Mouse (Mus musculus) right cerebral cortex, postnatal 25 days (tissue): Measurements from ENCODE around the gene Cabin1.

ENCODE experiments used
- DNase-seq: peaks from one replicate; pipeline ENCODE4 v3.0.0; 2022

Cabin1 gene

DNA sequence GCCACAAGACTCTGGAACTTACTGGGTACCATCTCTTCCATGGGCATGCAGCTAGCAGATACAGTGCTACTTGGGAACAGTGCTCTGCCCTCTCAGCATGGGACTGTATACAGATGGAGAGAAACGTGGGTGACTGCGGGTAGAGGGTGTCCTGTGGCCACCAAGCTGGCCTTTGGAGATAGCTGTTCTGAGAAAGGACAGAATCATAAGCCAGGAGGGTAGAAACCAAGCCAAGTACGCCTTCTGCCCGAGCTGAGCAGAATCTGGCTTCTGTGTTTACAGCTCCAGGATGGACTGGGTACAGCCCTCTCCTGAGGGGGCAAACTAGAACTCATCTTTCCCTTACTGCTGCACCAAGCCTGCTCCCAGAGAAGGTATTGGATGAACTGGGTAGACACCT is 101.6 kb downstream of the Cabin1 start:
- DNase-seq, result no peak

DNA sequence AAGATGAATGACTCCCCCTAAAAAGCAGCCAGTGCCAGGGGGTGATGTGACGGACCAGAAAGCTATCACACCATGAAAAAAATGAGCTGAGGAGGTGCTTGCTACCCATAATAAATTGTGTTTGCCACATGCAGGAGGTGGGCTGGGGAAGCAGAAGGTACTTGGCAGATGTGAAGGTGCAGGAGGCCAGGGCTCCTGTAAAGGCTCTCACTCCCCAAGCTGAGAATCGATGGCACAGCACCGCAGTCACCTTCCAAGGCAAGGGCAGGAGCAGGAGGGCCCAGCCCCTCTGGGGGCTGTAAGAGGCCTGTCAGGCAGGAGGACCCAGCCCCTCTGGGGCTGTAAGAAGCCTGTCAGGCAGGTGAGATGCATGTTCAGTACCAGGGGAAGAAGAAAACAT is 102.3 kb downstream of the Cabin1 start:
- no peak for DNase-seq

DNA sequence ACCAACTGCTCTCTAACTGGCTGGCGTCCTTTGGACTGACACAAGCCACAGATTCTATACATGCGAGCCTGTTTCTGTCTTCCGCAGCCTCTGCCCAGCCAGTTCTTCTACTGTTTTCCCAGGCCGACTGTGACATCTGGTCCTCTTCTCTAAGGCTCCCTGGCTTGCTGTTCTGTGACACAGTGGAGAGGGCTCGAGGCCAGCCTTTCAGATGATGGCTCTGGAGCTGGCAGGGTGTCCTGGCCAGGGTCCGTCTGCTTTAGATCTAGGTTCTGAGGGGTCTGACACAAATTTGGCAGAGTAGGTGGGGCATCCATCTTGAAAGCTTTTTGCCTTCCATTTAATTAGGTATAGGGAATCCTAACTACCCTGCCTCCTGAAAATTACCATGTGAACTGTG is 102.8 kb downstream of the Cabin1 start:
- DNase-seq, result no peak

DNA sequence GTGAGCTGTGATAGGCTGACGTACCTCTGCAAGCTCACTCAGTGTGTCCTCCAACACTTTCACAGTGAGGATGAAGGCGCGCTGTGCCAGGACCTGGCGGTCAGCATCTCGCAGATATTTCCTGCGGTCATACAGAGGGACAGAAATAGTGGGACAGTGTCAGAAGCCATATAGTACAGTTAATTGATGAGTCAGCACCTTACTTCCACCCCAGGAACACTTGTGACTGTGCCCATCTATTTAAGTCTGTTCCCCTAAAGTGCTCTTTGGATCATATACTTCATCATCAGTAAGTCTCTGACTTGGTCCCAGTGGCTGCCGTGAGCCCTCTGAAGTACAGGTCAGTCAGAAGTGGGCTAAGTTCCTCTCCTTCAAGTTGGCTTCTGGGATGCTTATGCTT is 106.4 kb downstream of the Cabin1 start:
- DNase-seq, result no peak

DNA sequence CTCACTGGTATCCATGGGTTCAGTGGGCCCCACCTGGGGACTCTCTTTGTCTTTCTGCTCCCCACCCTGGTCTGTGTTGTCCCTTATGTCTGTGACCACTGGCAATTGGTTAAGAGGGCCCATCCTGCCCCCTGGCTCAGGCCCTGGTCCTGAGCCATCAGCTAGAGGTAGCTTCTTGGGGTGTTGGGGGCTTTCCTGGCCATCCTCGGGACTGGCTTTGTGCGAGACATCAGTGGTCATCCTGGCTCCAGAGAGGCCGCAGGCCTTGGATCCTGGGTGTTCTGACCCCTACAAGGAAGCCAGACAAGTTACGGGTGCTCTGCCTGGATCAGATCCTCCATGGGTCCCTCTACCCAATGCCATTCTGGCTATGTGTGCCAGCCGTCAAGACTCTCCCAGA is 107.0 kb downstream of the Cabin1 start:
- DNase-seq, result no peak

DNA sequence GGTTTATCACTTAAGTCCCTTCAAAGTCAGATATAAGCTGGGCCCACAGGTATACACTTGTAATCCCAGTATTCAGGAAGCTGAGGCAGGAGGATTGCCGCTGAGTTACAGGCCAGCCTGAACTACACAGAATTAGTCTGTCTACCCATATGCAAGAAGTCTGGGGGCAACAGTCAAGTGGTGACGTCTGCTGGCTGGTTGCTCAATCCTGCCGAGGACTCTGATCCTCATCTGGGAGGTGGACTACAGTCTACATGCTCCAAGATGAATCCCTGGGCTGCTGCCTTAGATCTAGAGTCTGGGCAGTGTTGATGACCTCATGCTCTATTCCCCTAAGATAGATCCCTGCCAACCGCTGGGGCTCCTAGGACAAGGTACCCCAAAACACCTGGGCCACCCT is 110.1 kb downstream of the Cabin1 start:
- DNase-seq, result no peak

DNA sequence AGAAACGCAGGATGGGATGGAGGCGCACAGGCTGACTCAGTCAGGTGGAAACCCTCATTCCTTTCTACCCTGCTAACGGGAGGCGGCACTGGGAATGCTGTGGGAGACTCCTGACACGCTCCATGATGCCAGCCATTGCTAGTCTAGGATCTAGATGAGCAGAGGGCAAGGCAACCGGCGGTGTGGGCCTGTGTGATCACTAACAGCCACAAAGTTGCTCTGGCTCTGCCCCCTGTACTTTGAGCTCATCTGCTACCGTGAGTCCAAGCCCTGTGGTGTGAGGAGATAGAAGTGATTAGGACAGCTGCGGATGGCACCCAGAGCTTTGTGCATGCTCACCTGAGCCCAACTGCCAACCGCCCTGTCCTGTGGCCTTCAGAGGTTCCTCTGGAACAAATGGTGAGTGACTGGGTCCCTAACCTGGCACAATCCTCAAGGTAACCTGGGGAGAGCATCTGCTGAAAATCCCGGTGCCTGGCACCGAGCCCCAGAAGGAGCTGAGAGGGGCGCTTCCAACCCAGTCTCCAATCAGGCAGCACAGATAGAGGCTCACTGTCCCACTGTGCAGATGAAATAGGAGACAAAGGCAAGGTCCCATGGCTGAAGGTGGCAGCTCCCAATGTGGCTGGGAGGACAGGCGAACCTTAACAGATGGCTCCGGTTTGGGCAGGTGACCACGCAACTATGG is 112.6 kb downstream of the Cabin1 start:
- DNase-seq, result no peak

DNA sequence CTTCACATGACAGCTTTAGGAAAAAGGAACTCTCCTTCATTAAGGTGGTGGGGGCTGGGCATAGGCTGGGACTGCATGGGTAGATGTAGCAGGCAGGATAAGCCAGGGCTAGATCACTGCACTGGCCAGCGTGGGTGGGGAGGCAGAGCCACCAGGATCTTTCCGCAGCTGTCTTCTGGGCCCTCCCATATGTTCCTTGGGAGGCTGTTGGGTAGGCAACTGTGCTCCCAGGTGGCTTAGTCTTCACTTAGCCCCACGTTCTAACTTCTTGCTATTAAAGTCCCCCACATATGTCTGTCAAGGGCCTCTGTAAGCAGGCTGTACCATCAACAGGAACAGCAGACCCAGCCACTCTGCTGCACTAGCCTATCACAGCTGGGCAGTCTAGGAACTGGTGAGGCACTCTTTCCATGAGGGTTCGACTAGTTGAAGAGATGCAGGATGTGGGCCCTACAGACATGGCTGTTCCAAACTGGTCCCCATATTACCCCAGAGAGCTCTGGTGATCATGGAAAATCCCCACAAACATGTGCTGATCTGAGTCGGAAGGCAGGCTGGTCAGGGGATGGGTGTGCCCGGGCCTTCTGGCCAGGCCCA is 113.7 kb downstream of the Cabin1 start:
- peak; percentile 30 for DNase-seq

DNA sequence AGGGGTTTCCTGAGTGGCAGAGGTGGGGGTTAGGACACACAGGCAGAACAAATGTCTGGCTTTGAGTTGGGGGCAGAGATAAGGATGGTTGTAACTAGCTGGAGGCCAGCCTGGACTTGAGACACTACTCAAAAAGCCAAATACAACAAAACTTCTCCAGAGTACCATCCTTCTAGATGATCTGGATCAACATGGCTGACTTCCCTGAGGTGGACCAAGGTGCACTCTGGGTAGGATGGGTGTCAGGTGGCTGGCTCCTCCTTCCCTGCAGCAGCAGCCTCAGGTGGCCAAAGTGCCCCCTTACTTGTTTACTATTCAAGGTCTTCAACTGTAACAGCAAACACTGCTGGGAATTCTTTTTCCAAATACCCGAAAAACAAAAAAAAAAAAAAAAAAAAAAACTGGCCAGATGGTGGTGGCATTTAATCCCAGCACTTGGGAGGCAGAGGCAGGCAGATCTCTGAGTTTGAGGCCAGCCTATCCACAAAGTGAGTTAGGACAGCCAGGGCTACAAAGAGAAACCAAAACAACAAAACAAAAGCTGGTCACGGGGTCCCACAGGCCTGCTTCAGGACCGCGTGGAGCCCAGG is 114.6 kb downstream of the Cabin1 start:
- DNase-seq, result no peak

DNA sequence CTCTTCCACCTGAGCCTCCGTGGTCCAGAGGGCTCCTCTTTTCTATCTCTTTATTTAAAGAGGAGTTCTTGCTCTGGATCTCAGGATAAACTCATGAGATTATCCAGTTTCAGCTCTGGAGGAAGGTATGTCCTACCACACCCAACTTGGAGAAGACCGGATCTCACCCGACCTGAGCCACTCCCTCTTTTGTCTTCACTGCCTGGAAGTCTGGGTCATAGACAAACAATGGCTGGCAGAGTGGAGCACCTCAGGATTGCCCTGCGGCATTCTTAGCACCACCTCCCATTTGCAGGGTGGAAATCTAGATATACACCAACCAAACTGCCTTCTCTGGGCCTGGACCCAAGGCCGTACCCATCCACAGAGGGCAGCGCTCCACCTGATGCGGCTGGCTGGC is 115.1 kb downstream of the Cabin1 start:
- DNase-seq, result no peak

DNA sequence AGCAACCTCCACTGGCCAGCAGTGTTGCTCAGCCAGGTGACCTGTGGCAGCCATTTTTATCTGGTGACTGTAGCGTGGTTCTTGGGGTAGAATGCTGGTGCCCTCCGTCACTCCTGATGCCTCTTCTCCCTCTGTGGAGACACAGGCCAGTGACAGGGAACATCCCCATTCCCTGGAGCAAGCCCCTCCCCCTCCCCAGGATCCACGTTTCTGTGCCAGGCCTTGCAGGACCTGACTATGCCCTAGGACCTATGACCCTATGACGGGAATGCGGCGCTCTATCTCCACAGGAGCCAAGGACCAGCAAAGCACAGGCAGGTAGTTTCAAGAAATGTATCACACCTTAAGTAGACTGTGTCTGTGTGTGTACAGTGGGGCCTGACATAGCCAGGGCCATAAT is 116.0 kb downstream of the Cabin1 start:
- DNase-seq, result no peak

DNA sequence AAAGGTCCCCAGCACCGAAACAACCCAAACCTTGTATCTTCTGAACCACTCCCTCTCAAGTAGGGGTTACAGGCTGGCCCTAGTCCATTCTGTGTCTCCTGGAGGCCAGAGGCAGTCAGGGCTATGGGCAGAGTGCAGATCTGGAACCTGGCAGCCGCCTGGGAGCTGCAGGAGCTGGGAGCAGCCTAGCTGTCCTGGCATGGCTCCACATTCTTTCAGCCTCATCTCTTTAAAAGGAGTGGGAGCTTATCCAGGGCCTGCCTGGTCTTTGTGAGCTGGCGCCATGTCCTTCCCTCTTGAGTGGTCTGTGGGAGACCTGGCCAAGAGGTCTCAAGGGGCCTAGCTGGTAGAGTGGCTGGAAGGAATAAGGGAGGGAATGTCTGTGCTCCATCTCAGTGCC is 116.8 kb downstream of the Cabin1 start:
- DNase-seq, result peak; percentile 40

DNA sequence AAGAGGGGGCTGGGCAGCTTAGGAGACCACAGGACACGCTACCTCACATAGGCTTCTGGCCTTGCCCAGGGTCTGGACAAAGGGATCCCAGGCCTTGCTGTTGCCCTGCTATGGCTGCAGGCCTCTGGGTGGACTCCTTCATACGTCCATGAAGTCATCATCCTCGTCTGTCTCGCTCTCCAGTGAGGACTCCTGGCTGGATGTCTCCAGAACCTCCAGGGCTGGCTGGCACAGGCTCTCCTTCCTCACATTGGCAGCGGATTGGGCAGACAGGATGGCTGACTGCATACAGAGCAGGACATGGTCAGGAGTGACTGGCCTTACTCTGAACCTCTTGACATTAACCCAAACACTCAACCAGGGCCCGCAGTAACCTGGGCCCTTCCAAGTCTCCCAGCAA is 117.7 kb downstream of the Cabin1 start:
- no peak for DNase-seq

DNA sequence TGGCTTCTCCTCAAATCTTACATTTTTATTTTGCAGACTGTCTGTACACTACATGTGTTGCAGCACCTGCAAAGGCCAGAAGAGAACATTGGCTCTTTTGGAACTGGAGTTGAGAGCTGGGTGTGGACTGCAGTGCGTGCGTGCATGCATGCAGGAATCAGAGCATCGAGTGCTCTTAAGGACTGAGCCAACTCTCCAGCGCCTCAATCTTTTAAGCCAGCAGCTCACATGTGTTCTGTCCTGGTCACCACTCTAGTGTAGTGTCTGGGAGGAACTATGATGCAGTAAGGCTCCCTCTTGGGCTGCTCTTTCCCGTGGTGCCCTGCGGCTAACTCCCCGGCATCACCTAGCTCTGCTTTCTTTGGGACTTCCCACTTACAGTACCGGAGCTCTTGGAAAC is 118.5 kb downstream of the Cabin1 start:
- no peak for DNase-seq

DNA sequence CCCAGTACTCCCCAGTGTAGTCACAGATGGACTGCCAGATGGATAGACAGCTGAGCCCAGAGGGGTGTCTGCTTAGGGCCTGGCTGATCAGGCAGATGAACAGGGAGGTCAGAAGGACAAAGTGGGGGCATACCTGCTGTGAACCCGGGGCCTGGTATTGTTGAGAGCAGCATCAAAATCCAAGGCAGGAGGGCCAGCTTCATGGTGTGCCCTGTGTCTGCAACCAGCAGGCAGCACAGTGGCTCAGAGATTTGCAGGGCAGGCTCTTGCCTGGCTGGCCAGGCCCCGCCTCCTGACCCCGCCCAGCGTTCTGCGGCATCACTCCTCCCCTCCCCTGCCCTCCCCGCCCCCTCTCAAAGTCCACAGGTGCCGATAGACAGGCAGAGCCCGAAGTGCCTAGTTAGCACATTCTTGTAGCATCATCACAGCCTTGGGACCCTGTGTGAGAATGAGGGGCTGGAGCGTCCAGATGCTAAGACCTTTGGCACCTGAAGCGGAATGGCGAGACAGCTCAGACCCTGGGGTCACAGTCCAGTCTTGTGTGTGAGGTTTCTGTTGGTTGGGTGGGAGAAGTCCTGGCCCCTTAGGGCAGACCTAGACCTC is 120.3 kb downstream of the Cabin1 start, which contains the start of gene Susd2:
TSS of gene Susd2 (minus strand) at position 268 of the 603 bp plus-strand sequence.
- no peak for DNase-seq

DNA sequence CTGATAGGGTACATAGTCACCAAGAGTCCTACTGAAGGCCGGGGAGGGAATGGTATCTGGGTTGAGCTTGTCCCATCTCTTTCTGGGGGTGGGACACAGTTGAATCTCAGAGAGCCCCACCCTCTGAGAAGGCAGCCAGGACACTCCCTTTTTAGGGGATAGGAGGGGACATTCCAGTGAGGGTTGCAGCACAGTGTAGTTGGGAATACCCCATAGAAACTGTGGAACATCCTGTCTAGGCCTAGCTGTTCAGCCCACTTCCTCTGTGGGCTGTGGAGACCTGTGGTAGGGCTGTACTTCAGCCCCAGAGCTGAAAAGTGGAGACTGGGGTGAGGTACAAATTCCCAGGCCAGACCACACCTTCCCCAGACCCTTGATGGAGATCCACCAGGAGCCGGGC is 121.2 kb downstream of the Cabin1 start:
- peak; percentile 2 for DNase-seq

DNA sequence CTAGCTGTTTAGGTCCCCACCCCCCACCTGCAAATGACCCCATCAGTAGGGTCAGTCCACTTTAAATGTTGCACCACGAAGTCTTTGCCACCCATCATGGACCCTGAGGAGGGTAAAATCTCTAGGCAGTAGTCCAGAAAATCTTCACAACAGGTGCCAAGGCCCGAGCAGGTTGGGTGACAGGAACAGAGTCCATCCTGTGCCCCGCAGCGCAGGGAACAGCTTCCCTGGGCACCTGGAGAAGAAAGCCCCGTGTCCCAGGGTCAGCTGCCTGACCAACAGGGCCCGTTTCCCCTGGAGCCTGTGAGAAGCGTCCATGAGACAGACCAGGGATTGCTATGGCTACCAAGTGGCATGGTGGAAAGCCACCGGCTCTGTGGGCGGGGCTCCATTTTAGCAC is 121.7 kb downstream of the Cabin1 start:
- DNase-seq, result peak; percentile 2

DNA sequence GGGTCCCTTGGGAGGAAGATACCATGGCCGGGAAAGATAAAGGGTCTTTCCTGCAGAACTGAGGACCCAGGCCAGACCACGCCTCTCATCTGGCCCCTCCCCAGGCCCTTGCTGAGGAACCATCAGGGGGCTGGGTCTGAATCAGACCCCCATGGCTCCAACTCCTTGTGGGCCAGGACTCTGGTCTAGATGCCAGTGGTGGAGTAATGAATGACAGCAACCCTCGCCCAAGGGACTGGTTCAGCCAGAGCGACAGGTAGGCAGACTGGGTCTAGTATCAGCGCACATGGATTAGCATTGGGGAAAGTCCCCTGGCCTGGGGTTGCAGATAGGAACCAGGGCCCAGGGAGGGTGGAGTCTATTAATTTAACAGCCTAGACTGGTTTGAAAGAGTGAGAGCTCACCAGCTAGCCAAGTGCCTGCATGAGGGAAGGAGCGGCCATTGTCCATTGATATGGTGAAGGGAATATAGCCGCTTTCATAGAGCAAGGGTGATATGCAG is 122.4 kb downstream of the Cabin1 start:
- peak; percentile 1 for DNase-seq

DNA sequence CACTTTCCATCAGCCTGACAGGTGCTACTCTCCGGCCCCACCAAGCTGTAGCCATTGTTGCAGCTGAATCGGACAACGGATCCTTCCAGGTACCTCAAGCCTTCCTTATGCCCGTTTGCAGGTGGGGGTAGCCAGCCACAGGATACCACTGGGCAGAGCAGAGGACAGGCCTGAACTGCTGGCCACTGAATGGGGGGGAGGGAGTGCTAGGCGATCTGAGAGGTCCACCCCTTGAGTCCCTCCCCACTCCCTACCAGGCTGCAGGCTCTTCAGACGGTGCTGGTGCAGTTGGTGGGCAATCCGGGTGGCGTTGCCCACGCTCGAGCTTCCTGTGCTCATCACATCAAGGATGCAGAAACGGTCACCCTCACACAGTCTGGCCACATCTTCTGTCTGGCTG is 126.4 kb downstream of the Cabin1 start:
- DNase-seq, result no peak

DNA sequence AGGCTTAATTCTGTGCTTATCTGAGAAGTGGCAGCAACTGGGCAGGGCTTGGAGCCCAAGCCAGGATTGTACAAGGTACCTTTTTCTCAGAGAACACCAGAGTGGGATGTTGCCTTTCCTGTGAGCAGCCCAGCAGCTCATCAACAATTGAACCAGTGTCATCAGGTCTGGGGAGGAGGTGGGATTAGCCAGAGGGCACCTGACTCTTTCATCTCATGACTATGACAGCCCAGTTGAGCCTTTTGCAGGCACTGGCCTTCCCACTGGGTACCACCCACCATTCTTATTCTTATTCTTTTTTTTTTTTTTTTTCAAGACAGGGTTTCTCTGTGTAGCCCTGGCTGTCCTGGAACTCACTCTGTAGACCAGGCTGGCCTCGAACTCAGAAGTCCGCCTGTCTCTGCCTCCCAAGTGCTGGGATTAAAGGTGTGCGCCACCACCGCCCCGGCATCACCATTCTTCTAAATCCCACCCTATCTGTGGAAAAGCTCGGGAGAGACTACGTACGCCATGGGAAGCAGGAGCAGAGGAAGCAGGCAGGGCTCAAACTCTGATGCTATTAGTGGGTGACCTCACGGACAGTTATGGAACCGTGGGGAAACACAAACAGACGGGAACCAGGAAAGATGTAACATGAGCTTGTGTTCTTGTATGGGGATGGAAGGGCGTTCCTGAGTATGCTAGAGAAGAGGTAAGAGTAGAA is 127.9 kb downstream of the Cabin1 start:
- DNase-seq, result no peak

DNA sequence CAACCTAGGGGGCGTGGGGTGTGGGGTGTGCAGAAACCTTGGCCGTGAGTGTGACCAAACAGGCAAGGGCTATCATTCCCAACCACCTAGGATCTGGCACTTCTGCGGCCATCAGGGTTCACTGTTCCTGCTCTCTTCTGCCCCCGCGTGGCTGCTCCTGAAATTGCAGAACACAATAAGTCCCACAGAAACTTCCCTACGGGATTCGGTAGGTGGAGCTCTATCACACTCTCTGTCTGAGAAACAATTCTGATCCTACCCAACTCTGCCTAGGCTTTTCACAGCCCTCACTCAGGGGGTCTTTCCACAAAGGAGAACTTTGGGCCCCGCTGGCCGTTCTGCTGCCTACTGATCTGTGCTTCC is 128.5 kb downstream of the Cabin1 start:
- peak; percentile 76 for DNase-seq

DNA sequence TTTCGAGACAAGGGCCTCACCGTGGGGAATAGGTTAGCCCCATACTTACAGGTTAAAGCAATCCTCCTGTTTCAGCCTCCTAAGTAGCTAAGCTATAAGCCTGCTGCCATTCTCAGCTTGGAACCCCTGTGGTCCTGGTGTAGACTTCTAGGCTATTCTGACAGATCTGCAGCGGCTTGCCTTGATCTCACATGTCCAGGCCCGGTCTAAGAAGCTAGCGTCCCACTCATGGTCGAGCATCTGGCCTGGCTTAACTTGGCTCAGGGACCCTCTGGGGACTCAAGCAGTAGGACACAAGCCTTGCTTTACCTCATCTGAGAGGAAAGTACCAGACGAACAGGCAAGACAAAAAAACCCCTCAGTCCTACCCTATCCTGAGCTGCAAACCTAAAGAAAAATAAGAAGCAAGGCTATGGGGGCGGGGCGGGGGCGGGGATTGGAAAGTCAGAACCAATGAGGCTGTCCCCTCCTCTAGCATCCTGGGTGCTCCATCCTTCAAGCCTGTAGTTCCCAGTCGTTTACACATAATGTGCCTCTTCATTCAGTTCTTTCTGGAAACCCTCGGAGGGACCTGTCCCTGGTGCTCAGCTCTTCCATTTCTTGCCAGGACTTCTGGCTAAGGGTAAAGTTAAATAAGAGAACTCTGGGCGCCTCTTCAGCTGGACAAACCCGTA is 129.0 kb downstream of the Cabin1 start:
- DNase-seq, result no peak

DNA sequence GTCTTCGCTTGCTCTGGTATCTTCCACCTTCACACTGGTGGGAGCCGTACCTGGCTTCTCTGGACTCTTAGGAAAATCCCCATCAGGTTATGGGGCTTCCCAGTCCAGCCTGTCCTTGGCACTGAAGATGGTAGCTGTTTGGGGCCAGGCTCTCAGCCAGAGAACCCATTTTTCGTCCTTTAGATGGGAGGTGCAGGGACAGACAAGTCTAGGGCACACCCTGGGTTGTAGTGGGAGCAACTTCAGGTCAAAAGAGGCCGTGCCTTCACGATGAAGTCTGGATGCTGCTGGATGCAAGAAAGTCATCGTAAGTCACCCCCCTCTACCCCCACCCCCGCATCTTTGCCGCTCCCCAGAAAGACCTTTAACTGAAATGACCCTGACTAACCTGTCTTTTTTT is 129.5 kb downstream of the Cabin1 start:
- no peak for DNase-seq
